Mouse (Mus musculus): Measurements from ENCODE around the gene Fgfbp3. TPM values are rescaled to one million over a fixed set of nuclear protein-coding genes. Genes with fewer than 3 reads are reported as not detected.

Fgfbp3 gene
- polyA plus RNA-seq (2015; fragmentation: Nextera tagmentation; extraction: Ambion mirVana): 2.3 and 3.3 TPM in 2 replicates

DNA sequence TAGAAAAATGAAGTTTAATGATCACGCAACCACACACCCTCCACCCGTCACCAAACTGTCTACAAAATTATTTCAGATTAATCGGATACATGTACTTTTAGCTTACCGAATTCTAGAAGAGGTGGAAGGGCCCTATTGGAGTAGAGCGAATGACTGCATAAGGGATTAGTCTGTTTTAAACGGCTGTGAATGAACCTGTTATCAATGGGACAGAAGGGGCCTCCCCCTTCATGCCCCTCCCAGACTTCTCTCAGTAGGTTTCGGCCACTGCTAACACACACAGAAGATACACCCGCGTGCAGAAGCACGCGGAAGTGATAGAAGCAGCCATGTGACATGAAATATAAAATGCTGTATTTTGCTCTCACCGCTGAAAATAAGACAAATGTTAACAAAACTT lies at the start of gene Fgfbp3:
Gene Fgfbp3, minus strand, starts transcription at position 150 of the 400 bp plus-strand sequence.

DNA sequence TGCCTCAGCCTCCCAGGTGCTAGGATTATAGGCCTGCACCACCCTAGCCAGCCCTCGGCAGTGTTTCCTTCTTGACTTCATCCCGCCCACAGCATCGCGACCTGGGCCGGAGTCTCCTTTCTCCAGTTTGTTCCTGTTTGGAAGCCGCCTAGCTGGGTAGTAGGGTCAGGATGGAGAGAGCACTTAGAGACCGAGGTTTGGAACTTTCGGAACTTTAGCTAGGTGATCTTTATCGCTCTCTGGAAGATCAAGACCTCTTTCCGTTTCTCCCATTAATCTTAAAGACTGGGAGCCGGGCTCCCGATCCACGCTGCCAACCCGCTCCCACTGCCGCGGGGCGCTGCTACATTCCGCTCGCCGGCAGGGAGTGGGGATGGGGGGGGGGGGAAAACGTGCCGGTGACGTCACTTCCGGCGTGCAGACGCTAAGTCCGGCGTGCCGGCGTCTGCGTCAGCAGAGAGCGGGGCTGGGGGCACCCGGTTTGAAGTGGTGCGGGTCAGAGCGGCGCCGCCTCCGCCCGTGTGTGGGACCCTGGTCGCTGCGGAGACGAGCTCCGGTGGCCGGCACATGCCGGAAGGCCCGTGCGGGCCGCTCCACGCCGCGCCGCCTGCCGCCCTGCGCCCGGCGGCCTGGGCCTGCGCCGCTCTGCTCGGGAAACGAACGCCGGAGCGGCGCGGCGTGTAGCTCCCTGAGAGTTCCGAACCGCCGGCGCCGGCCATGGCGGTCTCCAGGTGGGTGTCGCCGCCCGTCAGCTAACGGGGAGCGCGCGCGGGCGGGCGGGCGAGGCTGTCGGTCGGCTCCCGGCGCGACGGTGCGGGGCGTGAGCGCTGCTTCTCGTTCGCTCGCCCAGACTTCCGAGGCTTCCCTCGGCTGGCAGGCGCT lies 6.5 kb upstream of the Fgfbp3 start, which contains the start of gene Btaf1:
Gene Btaf1, plus strand, starts transcription at position 409 of the 882 bp plus-strand sequence.

Other genes with a start within 250 kb of the Fgfbp3 start
- 26.8 and 29.3 TPM in 2 replicates for gene Ppp1r3c, start 183.0 kb downstream of the Fgfbp3 start, polyA plus RNA-seq (2015; fragmentation: Nextera tagmentation; extraction: Ambion mirVana)
- 23.5 and 25.4 TPM in 2 replicates for gene Tnks2, start 85.4 kb downstream of the Fgfbp3 start, polyA plus RNA-seq (2015; fragmentation: Nextera tagmentation; extraction: Ambion mirVana)
- gene Btaf1, start 6.5 kb upstream of the Fgfbp3 start, polyA plus RNA-seq (2015; fragmentation: Nextera tagmentation; extraction: Ambion mirVana): 4.1 and 4.3 TPM in 2 replicates

All from urinary bladder, postnatal 0 days (tissue).